Mouse (Mus musculus): Measurements from ENCODE around the gene L2hgdh.

Gene L2hgdh

GRCm38 (mm10) chr12:69674576-69675537 lies 49.8 kb downstream of the L2hgdh start:
- no peak for ATAC-seq (ENCODE audit: low TSS enrichment)

- no peak for ATAC-seq (ENCODE audit: low TSS enrichment)
Measured at GRCm38 (mm10) chr12:69674176-69674575, 50.5 kb downstream of the L2hgdh start.

- no peak for ATAC-seq (ENCODE audit: low TSS enrichment)
Measured at GRCm38 (mm10) chr12:69666721-69667120, 58.0 kb downstream of the L2hgdh start.

GRCm38 (mm10) chr12:69661658-69662057 lies 63.0 kb downstream of the L2hgdh start:
- no peak for ATAC-seq (ENCODE audit: low TSS enrichment)

GRCm38 (mm10) chr12:69653973-69654372 lies 70.7 kb downstream of the L2hgdh start:
- ATAC-seq (ENCODE audit: low TSS enrichment), result peak; percentile 96

- ATAC-seq (ENCODE audit: low TSS enrichment), result no peak
Measured at GRCm38 (mm10) chr12:69649511-69649910, 75.2 kb downstream of the L2hgdh start.

GRCm38 (mm10) chr12:69645821-69646616 lies 78.7 kb downstream of the L2hgdh start:
- ATAC-seq (ENCODE audit: low TSS enrichment), result no peak

GRCm38 (mm10) chr12:69644877-69645276 lies 79.8 kb downstream of the L2hgdh start:
- ATAC-seq (ENCODE audit: low TSS enrichment), result peak; percentile 47; the same call in 1 of the 2 replicates

GRCm38 (mm10) chr12:69642877-69643276 lies 81.8 kb downstream of the L2hgdh start:
- no peak for ATAC-seq (ENCODE audit: low TSS enrichment)

All from frontal cortex, adult (tissue).